Mouse (Mus musculus) natural killer cell, adult 2 months (primary cell): ENCODE measurements around the gene Tulp3.
A peak's percentile ranks its signal among the peaks of the same experiment; 100 is the strongest.
"Not testable (repeated sequence)": the region's sequence is repeated elsewhere in the genome, so short reads cannot be mapped to it uniquely, and the experiment has no call there.

Experiments
- DNase-seq, 2 experiments: peaks; one replicate each; pipeline ENCODE4 v3.0.0; 2022; ENCODE audit warnings: low spot score in 2 of 2

The Tulp3 gene

DNA sequence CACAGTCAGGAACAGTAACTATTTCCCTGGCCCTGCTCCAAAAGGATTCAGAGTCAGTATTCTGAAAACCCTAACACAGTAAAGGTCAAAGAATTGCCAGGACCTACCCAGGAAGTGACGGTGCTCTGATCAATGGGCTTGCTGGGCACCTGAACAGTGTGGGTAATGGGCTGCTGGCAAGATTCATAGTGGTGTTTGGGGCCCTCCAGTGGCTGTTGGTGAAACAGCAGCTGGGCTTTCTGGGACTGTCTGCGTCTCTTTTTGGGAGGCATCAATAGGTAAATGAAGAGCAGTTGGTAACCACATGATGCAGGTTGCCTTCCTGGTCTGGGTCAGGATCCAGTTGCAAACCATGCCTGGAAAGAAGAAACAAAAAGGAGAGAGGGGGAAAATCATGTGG is 3.3 kb upstream of the Tulp3 start:
- peak; percentile 34 to 65 for DNase-seq

- no peak for DNase-seq
These were observed 410 bp downstream of the Tulp3 start for GRCm38 (mm10) chr6:128355201-128355681.

DNA sequence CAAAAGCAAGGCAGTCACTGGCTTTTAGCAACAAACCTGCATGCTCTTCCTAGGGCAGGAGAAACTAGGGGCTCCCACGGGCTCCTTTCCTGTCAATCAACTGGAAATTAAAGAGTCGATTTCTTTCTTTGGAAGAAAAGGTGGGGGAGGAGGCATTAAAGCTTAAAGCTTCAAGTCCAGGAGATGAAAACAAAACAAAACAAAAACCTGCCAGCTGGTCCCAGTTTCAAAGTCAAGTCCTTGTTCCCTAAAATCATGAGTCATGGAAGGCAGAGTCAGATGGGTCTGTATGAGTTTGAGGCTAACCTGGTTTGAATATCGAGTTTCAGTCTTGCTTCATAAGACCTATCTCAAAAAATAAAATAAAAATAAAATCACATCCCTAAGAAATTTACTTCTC is 1.5 kb downstream of the Tulp3 start:
- no peak for DNase-seq

DNA sequence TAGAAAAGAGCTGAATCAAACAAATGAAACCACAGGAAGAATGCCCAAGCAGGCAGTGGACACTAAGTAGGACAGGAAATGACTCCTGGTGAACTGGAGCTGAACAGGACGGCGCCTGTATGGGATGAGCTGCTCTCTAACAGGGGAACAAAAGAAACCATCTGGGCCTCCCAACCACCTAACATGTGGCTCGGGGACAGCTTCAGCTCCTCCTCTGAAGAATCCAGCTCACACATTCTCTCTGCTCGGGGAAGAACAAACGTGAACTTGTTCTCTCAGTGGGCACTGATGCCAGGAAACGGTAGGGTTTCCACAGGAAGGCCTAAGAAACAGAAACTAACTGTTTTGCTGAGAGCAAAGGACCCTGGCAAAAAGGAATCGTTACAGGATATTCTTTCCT is 5.9 kb downstream of the Tulp3 start:
- no peak for DNase-seq

DNA sequence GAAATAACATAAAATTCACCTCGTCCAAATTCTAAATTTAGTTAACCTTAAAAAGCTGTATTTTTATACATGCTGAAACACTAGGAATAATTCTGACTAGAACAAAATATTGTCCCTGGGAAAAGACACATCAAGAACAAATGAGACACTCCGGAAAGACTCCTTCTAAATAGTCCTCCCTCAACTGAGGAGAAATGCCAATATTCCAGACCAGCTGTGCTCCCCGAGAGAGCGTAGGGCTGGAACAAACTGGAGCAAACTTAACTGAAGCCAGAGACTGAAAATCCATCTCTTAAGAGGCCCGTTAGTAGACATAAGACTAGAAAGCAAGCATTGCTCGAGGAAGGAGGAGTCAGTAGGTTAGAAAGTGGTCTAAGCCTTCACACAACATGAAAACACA is 8.9 kb downstream of the Tulp3 start:
- DNase-seq: no peak

DNA sequence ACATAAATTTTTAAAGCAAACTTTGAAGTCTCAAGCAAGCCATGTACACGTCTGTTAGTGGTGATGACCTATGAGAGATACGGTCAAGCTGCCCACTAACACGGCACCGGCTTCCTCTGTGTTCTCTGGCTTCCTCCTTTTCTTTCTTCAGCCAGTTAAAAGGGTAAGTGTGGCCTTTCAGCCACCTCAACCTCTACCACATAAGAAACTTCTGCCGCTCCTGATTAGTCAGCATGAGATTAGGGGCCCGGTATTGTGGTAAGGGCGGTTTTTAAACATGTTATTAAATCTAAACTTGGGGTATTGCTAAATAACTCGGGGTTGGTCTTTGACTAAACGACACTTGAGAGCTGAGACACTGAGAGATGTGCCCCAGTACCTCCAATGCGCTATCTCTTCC is 10.0 kb downstream of the Tulp3 start:
- peak; percentile 15 to 39 for DNase-seq

DNA sequence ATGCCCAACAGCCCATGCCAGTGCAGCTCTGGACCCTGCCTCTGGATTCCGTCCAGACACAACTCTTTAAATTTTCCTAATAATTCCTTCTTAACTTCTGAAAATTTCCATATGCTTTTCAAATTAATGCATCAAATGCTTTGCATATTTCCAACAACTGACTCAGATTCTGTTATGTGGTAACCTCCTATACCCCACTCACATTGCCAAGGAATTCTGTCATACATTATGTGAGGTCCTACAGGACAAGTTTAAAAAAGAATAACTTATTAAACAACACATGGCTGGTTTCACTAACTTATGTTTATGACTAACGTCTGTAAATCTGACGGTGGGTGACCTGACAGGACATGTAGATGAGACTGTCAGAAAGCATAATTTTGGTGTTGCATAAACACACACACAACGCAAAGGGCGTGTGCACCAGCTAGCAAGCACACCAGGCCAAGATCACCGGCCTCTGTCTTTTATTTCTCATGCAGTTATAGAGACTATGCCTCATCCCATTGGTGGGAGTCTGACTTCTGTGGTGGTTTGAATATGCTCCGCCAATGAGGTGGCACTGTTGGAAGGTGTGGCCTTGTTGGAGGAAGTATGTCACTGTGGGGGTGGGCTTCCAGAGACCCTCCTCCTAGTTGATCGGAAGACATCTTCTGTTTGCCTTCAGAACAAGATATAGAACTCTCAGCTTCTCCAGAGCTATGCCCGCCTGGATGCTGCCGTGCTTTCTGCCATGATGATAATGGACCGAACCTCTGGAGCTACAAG is 13.5 kb downstream of the Tulp3 start:
- no peak for DNase-seq

GRCm38 (mm10) chr6:128338876-128339275 is 16.8 kb downstream of the Tulp3 start:
- DNase-seq: no peak

- no peak for DNase-seq
These were observed 18.2 kb downstream of the Tulp3 start for GRCm38 (mm10) chr6:128337467-128337866.

GRCm38 (mm10) chr6:128334397-128335124 is 21.1 kb downstream of the Tulp3 start:
- peak; percentile 9 to 52 for DNase-seq

GRCm38 (mm10) chr6:128318317-128318716 is 37.3 kb downstream of the Tulp3 start:
- DNase-seq: peak; percentile 25 to 56

DNA sequence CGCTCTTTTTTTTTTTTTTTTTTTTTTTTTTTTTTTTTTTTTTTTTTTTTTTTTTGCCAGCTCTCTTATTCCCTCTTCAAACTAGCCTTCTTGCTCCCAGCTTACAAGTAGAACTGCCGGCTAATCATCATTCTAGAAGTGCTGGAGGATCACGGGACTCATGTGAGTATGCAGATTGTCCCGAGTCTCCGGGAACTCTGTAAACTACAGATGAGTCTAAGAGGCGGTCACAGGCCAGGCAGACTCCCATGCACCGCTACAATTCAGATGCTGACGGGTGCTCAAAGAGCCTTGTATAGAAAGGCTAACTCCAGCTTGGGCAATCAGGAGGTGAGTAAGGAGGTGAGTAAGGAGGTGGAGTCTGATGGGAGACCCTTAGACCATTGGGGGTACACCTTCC is 40.1 kb downstream of the Tulp3 start:
- DNase-seq: no peak

- DNase-seq: no peak
These were observed 40.9 kb downstream of the Tulp3 start for GRCm38 (mm10) chr6:128314796-128315195.

DNA sequence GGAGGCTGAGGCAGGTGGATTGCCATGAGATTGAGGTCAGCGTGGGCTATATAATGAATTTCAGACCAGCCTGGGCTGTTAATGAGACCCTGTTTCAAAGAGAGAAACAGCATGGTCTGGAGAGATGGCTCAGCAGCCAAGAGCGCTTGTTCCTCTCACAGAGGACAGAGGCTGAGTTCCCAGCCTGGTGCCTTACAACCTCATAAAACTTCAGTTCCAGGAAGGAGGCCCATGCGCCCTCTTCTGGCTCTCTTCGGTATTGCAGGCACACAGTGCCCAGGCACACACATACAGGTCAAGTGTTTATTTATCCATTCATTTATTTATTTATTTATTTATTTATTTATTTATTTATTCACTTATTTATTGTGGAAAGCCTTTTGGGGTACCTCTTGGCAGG is 47.3 kb downstream of the Tulp3 start:
- DNase-seq: peak in 1 of 2 experiments; percentile 18

- DNase-seq: no peak
These were observed 50.9 kb downstream of the Tulp3 start for GRCm38 (mm10) chr6:128304801-128305200.

DNA sequence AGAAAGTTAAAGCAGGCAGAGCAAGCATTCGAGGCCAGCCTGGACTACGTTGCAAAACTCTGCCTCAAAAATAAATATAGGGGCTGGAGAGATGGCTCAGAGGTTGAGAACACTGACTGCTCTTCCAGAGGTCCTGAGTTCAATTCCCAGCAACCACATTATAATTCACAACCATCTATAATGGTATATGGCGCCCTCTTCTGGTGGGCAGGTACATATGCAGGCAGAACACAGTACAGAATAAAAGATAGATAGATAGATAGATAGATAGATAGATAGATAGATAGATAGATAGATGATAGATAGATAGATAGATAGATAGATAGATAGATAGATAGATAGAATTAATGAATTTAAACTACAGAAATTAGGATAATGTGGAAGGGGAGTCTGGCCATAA is 53.0 kb downstream of the Tulp3 start:
- DNase-seq: not testable (repeated sequence)

DNA sequence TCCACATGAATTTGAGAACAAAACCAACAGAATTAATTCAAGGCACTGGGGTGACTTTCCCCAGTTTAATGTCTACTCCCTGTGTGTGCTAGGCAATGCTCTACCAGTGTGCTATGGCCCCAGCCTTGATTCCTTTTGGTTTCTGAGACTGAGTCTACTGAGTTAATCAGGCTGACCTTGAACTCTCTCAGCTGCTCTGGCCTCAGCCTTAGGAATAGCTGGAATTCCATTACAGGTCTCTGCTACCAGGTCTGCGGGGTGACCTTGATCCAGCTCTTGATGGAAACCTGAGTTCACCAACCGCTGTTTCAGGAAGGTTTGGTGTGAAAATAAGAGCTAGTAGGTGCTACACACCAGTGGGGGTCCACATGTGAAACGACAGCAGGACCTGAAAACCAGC is 53.8 kb downstream of the Tulp3 start:
- no peak for DNase-seq

DNA sequence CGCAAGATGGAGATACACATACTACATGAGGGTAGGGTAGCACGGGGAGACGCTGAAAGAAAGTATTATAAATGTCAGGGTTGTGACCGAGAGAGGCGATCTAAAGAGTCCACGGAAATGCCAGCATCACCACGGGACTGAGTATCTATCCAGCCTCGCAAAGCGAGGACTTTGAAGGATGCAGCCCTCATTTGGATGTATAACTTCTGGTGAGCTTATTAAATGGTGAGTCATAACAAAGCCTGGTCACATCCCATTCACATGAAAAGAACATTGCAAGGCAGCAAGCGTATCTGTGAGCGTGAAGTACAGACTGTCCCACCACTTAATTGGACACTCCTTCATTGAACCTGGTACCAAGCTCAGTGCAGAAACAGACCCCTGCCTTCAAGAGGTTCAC is 54.2 kb downstream of the Tulp3 start:
- no peak for DNase-seq

- DNase-seq: no peak
These were observed 55.3 kb downstream of the Tulp3 start, which contains the start of gene Tead4 for GRCm38 (mm10) chr6:128300134-128301001. Tead4 (minus strand) TSS chr6:128300823.

DNA sequence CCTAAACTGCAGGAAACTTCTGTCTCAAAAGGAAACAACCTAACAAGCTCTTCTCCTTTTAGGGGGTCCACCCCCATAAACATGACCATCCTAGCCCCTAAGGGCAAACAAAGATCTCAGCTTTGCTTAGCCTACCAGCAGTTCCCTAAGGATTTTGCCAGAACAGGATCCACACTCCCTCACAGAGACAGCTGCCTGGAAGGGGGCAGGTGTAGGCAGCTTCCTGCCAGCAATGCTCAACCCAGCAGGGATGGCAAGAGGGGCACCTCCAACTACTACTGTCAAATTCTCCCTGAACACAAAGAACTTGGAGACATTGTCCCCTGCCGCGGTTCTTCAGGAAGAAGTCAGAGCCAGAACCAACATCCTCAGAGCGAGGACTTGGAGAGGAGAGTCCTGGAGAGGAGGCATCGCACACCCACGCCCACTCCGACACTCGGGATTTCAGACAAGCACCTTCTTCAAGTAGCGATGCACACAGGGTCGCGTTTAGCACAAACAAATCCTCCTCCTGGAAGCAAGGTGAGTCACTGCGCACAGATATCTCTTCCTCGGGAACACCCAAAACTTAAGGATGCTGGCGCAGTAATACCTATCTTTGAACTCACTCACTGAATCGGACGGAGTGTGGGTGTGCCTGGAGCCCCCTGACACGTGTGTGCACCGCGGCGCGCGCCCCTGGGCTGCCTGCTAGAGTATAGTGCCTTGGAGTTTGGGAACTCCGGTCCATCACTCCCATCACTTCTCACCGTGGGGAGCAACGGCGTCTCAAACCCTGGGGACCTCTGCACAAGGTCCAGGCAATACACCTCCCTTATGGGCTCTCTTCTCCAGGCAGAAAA is 56.1 kb downstream of the Tulp3 start:
- no peak for DNase-seq

GRCm38 (mm10) chr6:128298246-128298645 is 57.4 kb downstream of the Tulp3 start:
- DNase-seq: no peak
